Mouse (Mus musculus) central nervous system, embryonic 14 days (tissue): ENCODE data around the gene Unk. TPM values are rescaled to one million over a fixed set of nuclear protein-coding genes. Genes with fewer than 3 reads are reported as not detected.

Source experiments
- polyA plus RNA-seq: library from polyadenylated mRNA; depleted of rRNA; stranded (reverse); fragments of >200 nt; gene quantifications from 2 replicates; pipeline ENCODE4 v1.2.3, GENCODE M21; 2012; rRNA removed

Gene Unk
- 70.9 and 74.5 TPM in 2 replicates for polyA plus RNA-seq

GRCm38 (mm10) chr11:116030088-116030897 lies at the start of gene Unk:
Gene Unk, plus strand, starts transcription at chr11:116030322.

GRCm38 (mm10) chr11:116012262-116012947 lies 17.7 kb upstream of the Unk start, which contains the start of gene Galk1:
Gene Galk1, minus strand, starts transcription at chr11:116012719.

GRCm38 (mm10) chr11:116027756-116028155 lies 2.4 kb upstream of the Unk start, which contains the start of gene H3f3b:
Gene H3f3b, minus strand, starts transcription at chr11:116027962.

GRCm38 (mm10) chr11:116077446-116078204 lies 47.5 kb downstream of the Unk start, which contains the start of gene Unc13d:
Gene Unc13d, minus strand, starts transcription at chr11:116077961.

GRCm38 (mm10) chr11:116086258-116087193 lies 56.4 kb downstream of the Unk start, which contains the start of gene Wbp2:
Gene Wbp2, minus strand, starts transcription at chr11:116086995.

Other genes with a start within 250 kb of the Unk start
- gene Caskin2, start 216.7 kb upstream of the Unk start, polyA plus RNA-seq, result 20.5 and 22.6 TPM in 2 replicates
- 29.6 and 32.5 TPM in 2 replicates for gene Tsen54, start 215.6 kb upstream of the Unk start, polyA plus RNA-seq
- gene Llgl2, start 206.3 kb upstream of the Unk start, polyA plus RNA-seq, result 2.4 and 3.4 TPM in 2 replicates
- gene Myo15b, start 171.9 kb upstream of the Unk start, polyA plus RNA-seq, result 0.16 and 0.30 TPM in 2 replicates
- 0.76 and 2.2 TPM in 2 replicates for gene Smim5, start 130.4 kb upstream of the Unk start, polyA plus RNA-seq
- gene Smim6, start 118.3 kb upstream of the Unk start, polyA plus RNA-seq, result 0.05 and 0.10 TPM in 2 replicates
- gene Sap30bp, start 97.0 kb upstream of the Unk start, polyA plus RNA-seq, result 64.1 and 68.2 TPM in 2 replicates
- gene Recql5, start 96.8 kb upstream of the Unk start, polyA plus RNA-seq, result 31.3 TPM in 2 replicates
- 0.79 and 2.7 TPM in 2 replicates for gene Itgb4, start 55.6 kb upstream of the Unk start, polyA plus RNA-seq
- 39.2 and 49.6 TPM in 2 replicates for gene Galk1, start 17.6 kb upstream of the Unk start, polyA plus RNA-seq
- gene H3f3b, start 2.4 kb upstream of the Unk start, polyA plus RNA-seq, result 1,147 and 1,200 TPM in 2 replicates
- 1.0 and 1.2 TPM in 2 replicates for gene Unc13d, start 47.6 kb downstream of the Unk start, polyA plus RNA-seq
- gene Wbp2, start 56.7 kb downstream of the Unk start, polyA plus RNA-seq, result 124 and 132 TPM in 2 replicates
- gene Trim47, start 96.9 kb downstream of the Unk start, polyA plus RNA-seq, result 4.3 and 7.9 TPM in 2 replicates
- 2.4 and 2.7 TPM in 2 replicates for gene Trim65, start 100.8 kb downstream of the Unk start, polyA plus RNA-seq
- gene Mrpl38, start 108.5 kb downstream of the Unk start, polyA plus RNA-seq, result 49.6 and 52.6 TPM in 2 replicates
- 133 and 144 TPM in 2 replicates for gene Fbf1, start 137.8 kb downstream of the Unk start, polyA plus RNA-seq
- 52.9 and 56.6 TPM in 2 replicates for gene Ten1, start 168.5 kb downstream of the Unk start, polyA plus RNA-seq
- gene Acox1, start 168.7 kb downstream of the Unk start, polyA plus RNA-seq, result 61.4 and 65.4 TPM in 2 replicates
- gene Evpl, start 207.8 kb downstream of the Unk start, polyA plus RNA-seq, result 0.39 and 1.1 TPM in 2 replicates
- gene Srp68, start 243.9 kb downstream of the Unk start, polyA plus RNA-seq, result 80.7 and 81.7 TPM in 2 replicates